Mouse (Mus musculus) cortical plate, adult 2 months (tissue): Measurements from ENCODE around the gene Slc7a11. TPM values are rescaled to one million over a fixed set of nuclear protein-coding genes. Genes with fewer than 3 reads are reported as not detected.

Experiments
- H3K27ac ChIP-seq: fragments of 200-500 bp; 2 replicates; pipeline ENCODE4 v1.5.1; 2012; ENCODE audit warnings: low read length, control low read depth, inconsistent platforms; ENCODE audit not compliant: insufficient read depth
- H3K4me1 ChIP-seq: fragments of 200-500 bp; 2 replicates; pipeline ENCODE4 v1.6.1; 2011; ENCODE audit warnings: low read length; ENCODE audit not compliant: control insufficient read depth, insufficient read depth
- H3K4me3 ChIP-seq: fragments of 200-500 bp; 2 replicates; pipeline ENCODE4 v1.5.1; 2011; ENCODE audit warnings: mild to moderate bottlenecking, low read length, control low read depth; ENCODE audit not compliant: insufficient read depth
- CTCF ChIP-seq: fragments of 200-500 bp; IDR thresholded peaks from 2 replicates; pipeline ENCODE4 v1.5.1; 2011; ENCODE audit warnings: mild to moderate bottlenecking, control low read depth, low read length; ENCODE audit not compliant: insufficient read depth; ENCODE audit errors: extremely low read depth
- POLR2A ChIP-seq: fragments of 200-500 bp; IDR thresholded peaks from 2 replicates; pipeline ENCODE4 v1.6.1; 2011; ENCODE audit warnings: mild to moderate bottlenecking, low read length, control low read depth; ENCODE audit not compliant: insufficient read depth; ENCODE audit errors: extremely low read depth
- polyA plus RNA-seq: library from polyadenylated mRNA; depleted of rRNA; stranded (reverse); fragments of >200 nt; gene quantifications from 2 replicates; pipeline ENCODE4 v1.2.3, GENCODE M21; 2012

Gene Slc7a11
- polyA plus RNA-seq, 1 experiment, result 18.1 TPM

DNA sequence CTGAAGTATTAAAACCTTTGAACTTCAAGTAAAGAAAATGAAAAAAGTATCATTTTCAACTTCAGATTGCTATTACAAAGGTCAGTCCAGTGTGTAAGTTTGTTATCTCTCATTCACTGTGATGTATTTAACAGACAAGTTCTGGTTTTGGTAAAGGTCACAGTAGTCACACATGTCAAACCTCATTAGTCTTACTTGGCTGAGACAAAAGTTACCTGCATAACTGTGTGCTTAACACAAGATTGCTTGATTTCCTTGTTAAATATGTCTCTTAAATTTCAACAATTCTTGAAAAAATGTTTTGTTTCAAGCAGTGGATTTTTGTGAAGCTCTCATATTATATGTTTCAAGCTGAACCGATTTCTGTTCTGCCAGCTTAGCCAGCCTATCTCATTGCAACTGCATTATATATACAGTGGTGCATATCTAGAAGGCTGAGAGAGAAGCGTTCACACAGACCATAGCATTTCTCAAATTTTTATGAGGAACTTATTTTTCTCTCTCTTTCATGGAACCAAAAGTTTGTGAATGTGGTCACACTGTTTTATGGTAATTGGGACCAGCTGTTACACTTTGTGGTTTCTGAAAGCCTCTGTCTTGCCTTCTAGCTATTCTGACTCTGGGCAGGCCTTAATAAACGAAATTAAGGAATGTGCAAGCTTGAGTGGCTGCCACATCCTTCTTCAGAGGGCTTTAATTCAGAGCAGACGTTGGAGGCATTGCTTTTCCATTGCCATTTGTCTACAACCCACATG is 514.7 kb downstream of the Slc7a11 start:
- Histone ChIP-seq H3K4me1 (no peaks in the 10 kb centered on the region), H3K4me3 (no peak overlapping the region), H3K27ac (no peak overlapping the region)
- TF ChIP-seq CTCF (no peak), POLR2A (no peak)

GRCm38 (mm10) chr3:49913929-49914328 is 529.5 kb downstream of the Slc7a11 start:
- TF ChIP-seq CTCF (no peak), POLR2A (no peak)
- H3K4me3 ChIP-seq, result no peak overlapping the region
- H3K4me1 ChIP-seq, result no peaks in the 10 kb centered on the region
- H3K27ac ChIP-seq, result no peak overlapping the region

DNA sequence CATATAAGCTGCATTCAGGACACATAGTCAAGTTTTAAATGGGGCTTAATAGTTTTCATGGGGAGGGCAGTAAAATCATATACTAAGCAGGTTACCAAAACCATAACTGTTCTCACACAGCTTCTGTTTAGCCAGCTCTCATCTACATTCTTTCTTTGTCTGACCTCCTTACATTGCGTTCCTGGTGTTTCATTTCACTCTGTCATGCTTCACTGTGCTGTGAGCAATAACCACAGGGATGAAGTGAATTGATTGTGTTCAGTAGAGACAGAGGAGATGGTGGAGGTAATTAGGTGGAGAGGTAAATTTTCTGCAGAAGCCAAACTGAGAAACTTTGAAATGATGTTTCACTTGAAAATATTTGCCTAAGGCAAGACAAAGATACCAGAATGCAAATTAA is 532.5 kb downstream of the Slc7a11 start:
- TF ChIP-seq CTCF (no peak), POLR2A (no peak)
- no peak overlapping the region for H3K4me3 ChIP-seq
- H3K27ac ChIP-seq, result no peak overlapping the region
- H3K4me1 ChIP-seq, result no peaks in the 10 kb centered on the region

GRCm38 (mm10) chr3:49908426-49909341 is 534.7 kb downstream of the Slc7a11 start:
- TF ChIP-seq CTCF (no peak), POLR2A (no peak)
- Histone ChIP-seq H3K4me3 (no peak overlapping the region), H3K27ac (no peak overlapping the region), H3K4me1 (no peaks in the 10 kb centered on the region)

- H3K4me1 ChIP-seq, result no peaks in the 10 kb centered on the region
- TF ChIP-seq CTCF, result no peak
- TF ChIP-seq POLR2A, result no peak
- H3K27ac ChIP-seq, result no peak overlapping the region
- no peak overlapping the region for H3K4me3 ChIP-seq
These were observed 549.5 kb downstream of the Slc7a11 start for GRCm38 (mm10) chr3:49893945-49894344.

GRCm38 (mm10) chr3:49887359-49887758 is 556.1 kb downstream of the Slc7a11 start:
- TF ChIP-seq CTCF (no peak), POLR2A (no peak)
- Histone ChIP-seq H3K4me1 (no peaks in the 10 kb centered on the region), H3K27ac (no peak overlapping the region), H3K4me3 (no peak overlapping the region)

DNA sequence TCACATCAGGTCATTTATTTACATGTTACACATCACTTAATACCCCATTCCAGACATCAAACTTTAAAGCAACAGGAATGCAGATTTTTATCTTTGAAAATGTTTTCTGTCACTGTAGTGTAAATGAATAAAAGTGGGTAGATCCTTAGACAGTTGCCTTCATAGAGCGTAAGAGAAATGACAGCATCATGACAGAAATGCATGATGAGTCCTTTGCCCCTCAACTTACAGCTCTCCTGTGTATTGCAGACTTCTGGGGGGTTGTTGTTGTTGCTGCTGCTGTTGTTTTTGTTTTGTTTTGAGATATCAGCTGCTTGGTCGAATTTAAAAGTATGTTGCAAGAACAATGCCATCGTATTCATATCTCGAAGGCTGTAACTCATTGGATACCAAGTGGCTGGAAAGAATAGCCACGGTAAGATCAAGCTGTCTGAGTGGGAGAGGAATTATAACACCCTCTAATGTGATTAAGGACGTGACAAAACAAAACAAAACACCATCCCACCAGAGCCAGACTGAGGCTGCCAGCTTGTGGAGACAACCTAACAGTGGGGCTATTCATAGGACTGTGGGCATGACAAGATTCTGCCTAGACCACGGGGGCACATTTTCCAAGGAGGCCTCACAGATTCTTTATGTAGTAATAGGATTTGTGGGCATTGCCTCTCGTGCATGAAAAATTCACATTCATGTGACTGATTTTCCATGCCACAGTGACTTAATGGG is 557.0 kb downstream of the Slc7a11 start:
- H3K27ac ChIP-seq, result no peak overlapping the region
- no peak overlapping the region for H3K4me3 ChIP-seq
- TF ChIP-seq CTCF, result no peak
- no peak for TF ChIP-seq POLR2A
- no peaks in the 10 kb centered on the region for H3K4me1 ChIP-seq

DNA sequence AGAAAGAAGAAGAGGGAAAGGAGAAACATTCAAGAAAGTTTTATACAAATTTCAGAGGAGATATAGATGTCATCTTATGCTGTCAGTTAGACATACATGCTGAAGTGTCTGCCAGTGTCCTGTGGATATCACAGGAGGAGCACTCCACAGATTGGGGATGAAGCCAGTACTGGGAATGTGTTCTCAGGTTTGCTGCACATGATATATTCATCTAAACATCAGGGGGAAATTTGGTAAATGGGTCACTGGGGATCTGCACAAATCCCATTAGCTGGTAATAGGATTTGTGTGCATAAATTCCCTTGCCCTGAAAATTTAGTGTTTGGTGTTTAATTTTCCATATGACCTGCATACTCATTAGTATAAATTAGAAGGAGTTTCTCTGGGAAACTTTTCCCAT is 562.9 kb downstream of the Slc7a11 start:
- TF ChIP-seq CTCF (no peak), POLR2A (no peak)
- no peak overlapping the region for H3K27ac ChIP-seq
- H3K4me1 ChIP-seq, result no peaks in the 10 kb centered on the region
- H3K4me3 ChIP-seq, result no peak overlapping the region

GRCm38 (mm10) chr3:49870786-49871185 is 572.6 kb downstream of the Slc7a11 start:
- no peak overlapping the region for H3K4me3 ChIP-seq
- TF ChIP-seq CTCF, result no peak
- no peak for TF ChIP-seq POLR2A
- H3K4me1 ChIP-seq, result no peaks in the 10 kb centered on the region
- H3K27ac ChIP-seq, result no peak overlapping the region
